Mouse (Mus musculus) thymus, adult 2 months (tissue): Measurements from ENCODE around the gene Il17re. TPM values are rescaled to one million over a fixed set of nuclear protein-coding genes. Genes with fewer than 3 reads are reported as not detected.

Source experiments
- DNase-seq: peaks from one replicate; pipeline ENCODE4 v3.0.0; 2021
- H3K27ac ChIP-seq: fragments of 200-500 bp; 2 replicates; pipeline ENCODE4 v1.5.1; 2012; ENCODE audit warnings: low read length, control low read depth; ENCODE audit not compliant: control insufficient read depth, insufficient read depth
- H3K27me3 ChIP-seq: fragments of 200-500 bp; 2 replicates; pipeline ENCODE4 v1.6.1; 2012; ENCODE audit warnings: mild to moderate bottlenecking, low read length, moderate library complexity, mixed read lengths; ENCODE audit not compliant: control insufficient read depth, insufficient read depth
- H3K36me3 ChIP-seq: fragments of 200-500 bp; 2 replicates; pipeline ENCODE4 v1.6.1; 2012; ENCODE audit warnings: mild to moderate bottlenecking, low read length, moderate library complexity; ENCODE audit not compliant: control insufficient read depth, insufficient read depth
- H3K4me1 ChIP-seq: fragments of 200-500 bp; replicated peaks from 2 replicates; pipeline ENCODE4 v1.6.1; 2012; ENCODE audit warnings: low read length; ENCODE audit not compliant: control insufficient read depth, insufficient read depth
- H3K4me3 ChIP-seq: fragments of 200-500 bp; 2 replicates; pipeline ENCODE4 v1.5.1; 2012; ENCODE audit warnings: mild to moderate bottlenecking, low read length, control low read depth, moderate library complexity; ENCODE audit not compliant: control insufficient read depth, insufficient read depth
- CTCF ChIP-seq: fragments of 200-500 bp; IDR thresholded peaks from 2 replicates; pipeline ENCODE4 v1.5.1; 2012; ENCODE audit warnings: mild to moderate bottlenecking, control low read depth, low read length, moderate library complexity, borderline replicate concordance; ENCODE audit not compliant: control insufficient read depth, poor library complexity, insufficient read depth; ENCODE audit errors: extremely low read depth
- POLR2A ChIP-seq: fragments of 200-500 bp; IDR thresholded peaks from 2 replicates; pipeline ENCODE4 v1.6.1; 2012; ENCODE audit warnings: mild to moderate bottlenecking, low read length, control low read depth, moderate library complexity; ENCODE audit not compliant: control insufficient read depth, poor library complexity, insufficient read depth; ENCODE audit errors: extremely low read depth
- WGBS: fragments of 180-500 bp; shearing (Covaris S2); methylation state at CpG from one replicate; pipeline ENCODE4 v1.1.7; 2018; 5-methylcytosine and 5-hydroxymethylcytosine counted together
- polyA plus RNA-seq: library from polyadenylated mRNA; depleted of rRNA; stranded (reverse); fragments of >200 nt; gene quantifications from 2 replicates; pipeline ENCODE4 v1.2.3, GENCODE M21; 2012

Il17re gene
- polyA plus RNA-seq, 1 experiment: 22.8 TPM

DNA sequence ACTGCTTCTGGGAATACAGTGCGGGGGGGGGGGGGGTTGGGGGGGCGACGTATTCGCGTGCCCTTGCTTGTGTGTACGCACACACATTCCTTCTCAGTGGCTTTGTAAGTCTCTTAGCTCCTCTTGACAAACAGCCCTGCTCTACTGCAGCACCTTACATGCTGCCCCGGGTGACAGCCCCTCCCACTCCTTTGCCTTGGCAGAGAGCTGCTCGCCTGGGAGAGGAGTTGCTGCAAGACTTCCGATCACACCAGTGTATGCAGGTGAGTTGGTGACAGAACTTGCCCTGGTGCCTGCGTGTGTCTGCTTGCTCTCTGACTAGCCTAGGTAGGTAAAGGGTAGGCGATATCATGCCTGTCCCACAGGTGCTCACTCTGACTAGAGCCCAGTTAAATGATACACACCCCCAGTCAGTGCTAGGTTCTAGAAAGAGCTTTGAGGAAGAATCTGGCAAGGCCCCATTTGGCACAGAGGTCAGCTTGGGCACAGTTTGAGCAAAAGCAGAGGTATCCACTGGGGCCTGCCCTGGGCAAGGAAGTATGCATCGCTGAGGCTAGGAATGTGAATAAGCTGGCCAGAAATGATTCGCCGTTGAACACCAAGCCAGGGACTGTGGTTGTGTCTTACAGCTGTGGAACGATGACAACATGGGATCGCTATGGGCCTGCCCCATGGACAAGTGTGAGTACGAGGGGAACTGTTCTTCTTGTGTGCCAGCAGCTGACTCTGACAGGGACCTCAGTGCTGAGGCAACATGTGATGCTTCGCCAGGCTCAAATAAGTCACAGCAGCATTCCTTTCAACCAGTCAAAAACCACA, 22.5 kb downstream of the Il17re start:
- Histone ChIP-seq H3K4me1 (peaks cover 13% of the 10 kb centered on the region), H3K36me3 (no peaks in the 10 kb centered on the region), H3K27me3 (no peaks in the 10 kb centered on the region), H3K27ac (no peak overlapping the region), H3K4me3 (no peak overlapping the region)
- no peak for TF ChIP-seq POLR2A
- TF ChIP-seq CTCF: no peak
- no peak for DNase-seq
- WGBS: 91% methylated on average over 18 of the region's 18 CpGs

DNA sequence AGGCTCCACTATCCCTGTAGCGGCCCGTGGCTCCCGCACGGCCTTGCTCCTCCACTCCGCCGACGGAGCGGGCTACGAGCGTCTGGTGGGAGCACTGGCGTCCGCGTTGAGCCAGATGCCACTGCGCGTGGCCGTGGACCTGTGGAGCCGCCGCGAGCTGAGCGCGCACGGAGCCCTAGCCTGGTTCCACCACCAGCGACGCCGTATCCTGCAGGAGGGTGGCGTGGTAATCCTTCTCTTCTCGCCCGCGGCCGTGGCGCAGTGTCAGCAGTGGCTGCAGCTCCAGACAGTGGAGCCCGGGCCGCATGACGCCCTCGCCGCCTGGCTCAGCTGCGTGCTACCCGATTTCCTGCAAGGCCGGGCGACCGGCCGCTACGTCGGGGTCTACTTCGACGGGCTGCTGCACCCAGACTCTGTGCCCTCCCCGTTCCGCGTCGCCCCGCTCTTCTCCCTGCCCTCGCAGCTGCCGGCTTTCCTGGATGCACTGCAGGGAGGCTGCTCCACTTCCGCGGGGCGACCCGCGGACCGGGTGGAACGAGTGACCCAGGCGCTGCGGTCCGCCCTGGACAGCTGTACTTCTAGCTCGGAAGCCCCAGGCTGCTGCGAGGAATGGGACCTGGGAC, 24.3 kb downstream of the Il17re start:
- TF ChIP-seq POLR2A: no peak
- no peak for TF ChIP-seq CTCF
- peaks cover 21% of the 10 kb centered on the region for H3K4me1 ChIP-seq
- 3% methylated on average over 63 of the region's 65 CpGs for WGBS
- peak overlapping the region; percentile 70 for H3K4me3 ChIP-seq
- H3K36me3 ChIP-seq: no peaks in the 10 kb centered on the region
- no peak for DNase-seq
- H3K27ac ChIP-seq: peak overlapping the region; percentile 8; the same call in 1 of the 2 replicates
- no peaks in the 10 kb centered on the region for H3K27me3 ChIP-seq

- TF ChIP-seq POLR2A (peak; percentile 25; the same call in 1 of the 2 replicates), CTCF (no peak)
- under 1% methylated on average over 26 of the region's 26 CpGs for WGBS
- peak within 1 kb of the TSS; percentile 70 for H3K4me3 ChIP-seq
- no peaks in the 10 kb centered on the region for H3K27me3 ChIP-seq
- peaks cover 26% of the 10 kb centered on the region for H3K4me1 ChIP-seq
- peak within 1 kb of the TSS; percentile 25; the same call in 1 of the 2 replicates for H3K27ac ChIP-seq
- H3K36me3 ChIP-seq: no peaks in the 10 kb centered on the region
- DNase-seq: peak; percentile 92
Measured at GRCm38 (mm10) chr6:113483100-113483615, 24.9 kb downstream of the Il17re start, which contains the start of gene Creld1. Creld1 (plus strand) TSS chr6:113483297.

- H3K27me3 ChIP-seq: no peaks in the 10 kb centered on the region
- H3K36me3 ChIP-seq: no peaks in the 10 kb centered on the region
- DNase-seq: peak; percentile 21
- no peak for TF ChIP-seq CTCF
- TF ChIP-seq POLR2A: no peak
- 22% methylated on average over 10 of the region's 10 CpGs for WGBS
- H3K4me3 ChIP-seq: peak overlapping the region; percentile 70
- peak overlapping the region; percentile 25; the same call in 1 of the 2 replicates for H3K27ac ChIP-seq
- H3K4me1 ChIP-seq: peaks cover 29% of the 10 kb centered on the region
Measured at GRCm38 (mm10) chr6:113483729-113484128, 25.4 kb downstream of the Il17re start.

- WGBS: 3% methylated on average over 7 of the region's 7 CpGs
- no peaks in the 10 kb centered on the region for H3K36me3 ChIP-seq
- no peak overlapping the region for H3K27ac ChIP-seq
- H3K4me3 ChIP-seq: no peak overlapping the region
- H3K27me3 ChIP-seq: no peaks in the 10 kb centered on the region
- TF ChIP-seq CTCF: no peak
- peaks cover 32% of the 10 kb centered on the region for H3K4me1 ChIP-seq
- DNase-seq: peak; percentile 27
Measured at GRCm38 (mm10) chr6:113487125-113487576, 28.9 kb downstream of the Il17re start.

GRCm38 (mm10) chr6:113489410-113489809, 31.1 kb downstream of the Il17re start:
- Histone ChIP-seq H3K27me3 (no peaks in the 10 kb centered on the region), H3K36me3 (no peaks in the 10 kb centered on the region), H3K4me3 (no peak overlapping the region), H3K27ac (no peak overlapping the region), H3K4me1 (peaks cover 33% of the 10 kb centered on the region)
- 98% methylated on average over 14 of the region's 14 CpGs for WGBS
- TF ChIP-seq POLR2A: no peak
- no peak for TF ChIP-seq CTCF
- DNase-seq: no peak
